Mouse (Mus musculus) forelimb bud, embryonic 11.5 days (tissue): Measurements from ENCODE around the gene Rtp4.

Source experiments
- DNase-seq: peaks from one replicate; pipeline ENCODE4 v3.0.0-alpha.2; 2012; ENCODE audit warnings: low read depth, low spot score

Rtp4 gene

DNA sequence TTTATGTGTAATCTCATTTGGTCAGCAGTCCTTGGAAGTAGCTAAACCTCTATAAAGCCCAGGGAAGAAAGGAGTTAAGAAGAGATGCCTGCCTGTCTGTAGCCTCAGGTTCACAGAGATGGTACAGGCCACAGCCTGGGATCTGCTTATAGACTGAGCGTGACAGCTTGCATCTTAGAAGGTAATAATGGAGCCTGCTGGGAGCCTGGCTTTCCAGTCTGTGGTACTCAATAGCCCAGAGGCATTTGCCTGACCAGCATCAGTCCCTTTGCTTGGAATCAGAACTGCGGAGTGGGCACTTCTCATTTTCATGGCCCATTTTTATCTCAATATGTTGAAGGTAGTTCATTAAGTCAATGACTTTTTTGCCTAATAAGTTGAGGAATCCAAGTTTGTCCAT lies 54.5 kb downstream of the Rtp4 start:
- no peak for DNase-seq

DNA sequence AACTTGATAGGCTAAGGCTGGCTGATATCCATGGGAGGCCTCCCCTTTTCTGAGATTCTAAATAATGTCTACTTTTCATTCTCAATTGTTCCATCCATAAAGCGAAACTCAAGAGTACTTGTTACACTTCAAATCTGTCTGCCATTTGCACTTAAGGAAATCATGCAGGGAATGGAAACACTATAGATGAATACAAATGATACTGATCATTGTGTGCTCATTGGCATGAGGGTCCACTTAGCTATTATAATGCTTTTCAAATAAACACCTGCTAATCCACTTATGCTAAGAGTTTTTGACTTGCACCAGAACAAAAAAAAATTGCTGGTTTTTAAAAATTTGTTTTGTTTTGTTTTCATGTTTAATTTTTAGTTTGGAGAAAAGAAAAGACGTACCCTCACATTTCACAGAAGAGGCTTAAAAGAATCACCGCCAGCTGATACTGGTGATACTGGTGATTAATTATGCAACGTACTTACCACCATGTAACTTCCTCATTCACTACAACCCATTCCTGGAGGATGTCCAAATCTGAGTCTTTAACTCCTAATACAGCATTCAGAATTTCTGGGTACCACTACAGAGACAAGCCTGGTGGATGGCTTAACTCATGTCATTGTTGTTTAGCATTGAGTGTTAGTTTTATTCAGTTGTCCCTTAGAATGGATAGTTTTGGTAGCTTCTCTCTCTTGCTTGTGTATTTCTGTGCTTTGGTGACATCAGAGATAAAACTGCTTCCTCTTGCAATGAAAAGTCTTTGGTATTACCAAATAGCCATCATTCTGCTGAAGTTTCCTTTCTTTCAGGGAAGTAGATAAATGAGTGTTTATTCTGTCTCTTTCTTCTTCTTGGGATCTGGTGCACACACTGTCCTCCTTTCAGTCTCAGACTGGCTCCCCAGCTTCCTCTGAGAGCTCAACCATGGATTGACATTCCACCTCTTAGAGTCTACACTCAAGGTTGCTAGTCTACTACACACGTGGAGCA lies 71.3 kb downstream of the Rtp4 start:
- no peak for DNase-seq

DNA sequence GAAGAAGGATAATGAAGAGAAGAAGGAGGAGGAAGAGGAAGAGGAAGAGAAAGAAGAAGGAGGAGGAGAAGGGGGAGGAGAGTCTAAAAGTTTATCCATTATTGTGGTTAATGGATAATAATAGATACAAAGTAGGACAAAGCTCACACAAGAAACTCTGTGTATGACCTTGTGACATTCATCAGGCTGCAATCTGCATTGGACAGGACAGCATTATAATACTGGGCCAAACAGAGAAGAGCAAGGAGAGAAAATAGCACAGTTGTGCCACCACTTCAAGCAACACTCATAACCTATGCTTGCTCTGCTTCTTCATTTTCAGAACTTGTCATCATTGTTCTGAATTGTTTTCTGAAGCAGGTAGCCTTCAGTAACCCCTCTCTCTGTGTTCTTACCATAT lies 72.4 kb downstream of the Rtp4 start:
- DNase-seq: no peak

DNA sequence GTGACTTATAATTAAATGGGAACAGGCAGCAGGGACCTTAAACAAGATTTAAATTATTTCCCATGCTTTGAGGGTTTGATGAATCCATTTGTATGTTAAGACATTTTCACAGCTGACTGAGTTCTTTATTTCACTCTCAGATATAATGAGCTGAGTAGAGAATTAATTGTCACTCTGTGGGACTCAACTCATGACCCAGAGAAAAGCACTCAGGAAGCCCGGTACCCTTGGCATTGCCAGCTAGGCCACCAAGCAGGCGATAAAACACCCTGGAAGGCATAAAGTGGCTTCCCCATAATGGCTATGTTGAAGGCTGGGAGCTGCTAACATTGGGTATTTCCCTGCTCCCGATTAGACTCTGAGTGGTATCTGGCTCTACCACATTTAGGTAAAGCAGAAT lies 76.6 kb downstream of the Rtp4 start:
- no peak for DNase-seq

DNA sequence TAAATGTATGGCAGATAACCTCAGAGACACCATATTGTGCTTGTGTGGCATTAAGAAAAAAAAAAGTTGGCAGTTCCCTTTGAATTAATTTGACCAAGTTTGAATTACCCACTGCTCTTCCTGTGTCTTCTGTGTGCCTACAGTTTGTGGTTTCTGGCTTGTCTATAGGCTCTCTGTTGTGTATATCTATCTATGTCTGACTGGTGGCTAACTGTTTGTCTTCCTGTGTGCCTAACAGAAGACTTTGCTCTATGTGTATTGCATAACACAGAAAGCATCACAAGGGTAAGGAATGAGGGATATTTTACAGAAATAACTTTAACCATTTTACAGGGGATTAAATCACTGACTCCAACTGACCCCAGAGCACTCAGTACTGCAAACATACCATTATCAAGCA lies 77.9 kb downstream of the Rtp4 start:
- DNase-seq: no peak

DNA sequence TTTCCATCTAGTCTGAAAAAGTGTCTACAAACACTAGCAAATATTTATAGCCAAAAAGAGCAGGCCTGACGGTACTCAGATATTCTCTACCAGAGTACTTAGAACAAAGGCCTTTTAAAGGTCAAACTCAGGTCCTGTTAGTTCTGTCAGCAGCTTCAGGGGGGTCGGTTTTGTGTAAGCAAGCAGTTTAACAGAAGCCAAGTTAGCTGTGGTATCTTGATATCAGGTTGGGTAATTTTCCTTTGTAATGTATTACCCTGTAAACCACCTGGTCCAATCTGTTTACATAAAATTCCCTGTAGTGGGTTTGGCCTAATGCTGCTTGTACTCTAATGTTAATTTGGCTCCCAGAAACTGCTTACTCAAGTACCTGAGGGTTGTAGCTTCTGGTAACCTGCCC lies 86.1 kb downstream of the Rtp4 start:
- DNase-seq: no peak

DNA sequence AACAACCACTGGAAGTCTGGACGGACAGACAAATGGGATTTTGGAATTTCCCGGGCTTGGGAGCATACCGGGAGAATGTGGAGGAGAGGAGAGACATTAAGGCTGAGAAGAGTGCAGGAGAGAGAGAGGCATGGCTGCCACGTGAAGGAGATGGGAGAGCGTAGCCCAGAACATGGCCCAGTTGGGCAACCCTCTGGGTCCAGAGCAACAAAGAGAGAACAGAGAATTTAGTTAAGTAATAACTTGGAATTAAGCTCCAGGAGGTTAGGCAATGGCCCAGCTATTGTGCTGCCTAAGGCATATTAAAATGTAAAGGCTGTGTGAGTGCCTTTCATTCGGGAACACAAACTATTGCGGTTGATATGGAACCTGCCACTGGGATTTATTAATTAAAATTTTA lies 86.6 kb downstream of the Rtp4 start:
- no peak for DNase-seq

DNA sequence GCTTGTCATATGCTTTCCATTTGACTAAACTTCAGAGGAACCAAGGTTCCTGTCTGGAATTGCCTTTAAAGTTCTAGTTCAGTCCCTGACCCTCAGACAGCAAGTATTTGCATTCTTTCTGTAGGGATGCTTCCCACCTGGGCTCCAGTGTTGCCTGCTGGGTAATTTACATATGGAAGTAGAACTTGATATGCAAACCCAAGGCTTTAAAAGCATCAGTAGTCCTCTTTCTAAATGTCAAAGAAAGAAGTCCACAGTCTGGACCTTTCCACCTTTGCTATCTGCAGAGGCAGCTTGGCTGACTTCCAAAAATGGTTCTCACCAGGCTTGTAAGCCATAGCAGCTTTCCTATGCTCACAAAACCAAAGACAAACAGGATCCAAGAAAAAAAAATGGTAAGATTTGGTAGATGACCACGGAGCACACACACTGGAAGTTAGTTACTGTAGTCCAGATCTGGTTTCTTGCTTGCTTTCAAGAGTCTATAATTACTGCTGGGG lies 87.9 kb downstream of the Rtp4 start:
- DNase-seq: no peak

DNA sequence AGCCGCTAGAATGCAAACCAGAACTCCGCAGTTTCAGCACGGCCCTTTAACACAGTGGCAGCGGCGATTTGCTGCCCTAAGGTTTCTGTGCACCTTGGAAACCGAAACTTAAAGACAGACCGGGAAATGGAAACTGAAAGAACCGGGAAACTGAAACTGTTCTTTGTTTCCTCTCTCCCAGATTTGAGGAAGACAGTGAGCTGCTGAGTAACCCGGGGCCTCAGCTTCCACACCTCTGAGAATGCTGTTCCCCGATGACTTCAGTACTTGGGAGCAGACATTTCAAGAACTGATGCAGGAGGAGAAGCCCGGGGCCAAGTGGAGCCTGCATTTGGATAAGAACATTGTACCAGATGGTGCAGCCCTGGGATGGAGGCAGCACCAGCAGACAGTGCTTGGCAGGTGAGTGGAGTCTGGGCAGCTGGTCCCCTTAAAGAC lies 89.7 kb downstream of the Rtp4 start:
- DNase-seq: peak; percentile 8

DNA sequence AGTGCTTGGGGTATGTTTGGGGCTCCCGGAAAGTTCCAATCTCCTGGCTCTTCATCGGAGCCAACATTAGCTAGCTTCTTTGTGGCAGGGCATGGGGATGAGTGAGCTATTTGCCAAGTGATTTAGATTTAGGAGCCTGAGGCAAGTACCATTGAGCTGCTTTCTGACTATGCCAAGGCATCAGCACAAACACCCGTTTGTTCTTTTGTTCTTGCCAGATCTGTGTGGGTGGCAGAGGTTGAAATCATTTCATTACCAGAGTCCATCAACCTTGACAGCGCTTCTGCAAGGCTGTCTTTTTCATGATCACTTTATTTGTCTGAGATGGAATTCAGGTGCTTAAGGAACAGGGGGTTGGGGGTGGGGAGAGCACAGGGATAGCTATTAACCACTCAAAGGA lies 104.1 kb downstream of the Rtp4 start:
- no peak for DNase-seq

DNA sequence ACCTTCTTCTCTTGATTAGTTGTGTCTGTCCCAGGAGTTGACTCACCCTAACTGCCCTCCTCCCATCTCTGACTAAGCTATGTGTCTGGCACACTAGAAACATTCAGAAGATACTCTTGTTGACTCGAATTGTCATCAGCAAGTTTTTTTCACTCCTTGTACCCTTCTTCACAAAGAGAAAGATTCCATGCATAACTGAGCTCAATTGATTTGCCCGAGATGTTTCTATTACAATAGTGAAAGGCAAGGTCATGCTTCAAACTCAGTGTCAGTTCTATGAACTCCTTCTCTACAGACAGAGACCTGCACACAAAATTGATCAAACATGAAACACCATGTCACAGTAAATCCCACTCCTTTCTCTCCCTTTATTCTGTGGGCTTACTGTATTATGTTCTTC lies 111.4 kb downstream of the Rtp4 start:
- DNase-seq: no peak

DNA sequence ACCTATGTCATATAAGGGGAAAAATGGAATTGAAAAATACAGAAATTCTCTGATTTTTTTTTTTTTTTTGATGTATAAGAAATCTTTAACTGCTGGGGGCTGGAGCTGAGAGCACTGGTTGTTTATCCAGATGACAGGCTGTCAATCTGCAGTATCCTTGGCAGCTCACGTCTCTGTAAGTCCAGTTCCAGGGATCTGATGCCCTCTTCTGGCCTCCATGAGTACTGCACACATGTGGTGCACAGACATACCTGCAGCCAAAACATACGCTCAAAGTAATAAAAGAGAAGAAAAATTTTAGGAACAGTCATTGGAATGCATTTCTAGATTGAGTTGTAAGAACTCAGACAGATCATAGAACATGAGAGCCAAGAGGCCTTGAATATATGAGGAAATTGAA lies 112.6 kb downstream of the Rtp4 start:
- no peak for DNase-seq

DNA sequence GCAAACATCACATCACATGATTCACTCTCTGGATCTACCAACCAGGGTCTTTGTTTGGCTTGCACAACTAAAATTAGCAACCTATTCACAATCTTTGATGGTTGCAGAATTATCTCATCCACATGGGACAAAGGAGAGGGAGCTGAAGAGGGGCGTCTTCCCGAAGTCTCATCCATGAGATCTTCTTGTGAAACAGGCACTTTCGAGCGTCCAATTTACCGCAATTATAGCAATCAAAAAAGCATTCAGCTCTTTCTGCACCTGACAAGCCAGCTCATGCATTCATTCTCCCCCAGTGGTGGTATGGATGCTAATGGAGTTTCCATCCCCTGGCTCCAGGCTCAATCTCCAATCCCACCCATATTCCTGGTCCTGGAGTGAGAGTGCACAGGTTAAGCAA lies 132.9 kb downstream of the Rtp4 start:
- no peak for DNase-seq

DNA sequence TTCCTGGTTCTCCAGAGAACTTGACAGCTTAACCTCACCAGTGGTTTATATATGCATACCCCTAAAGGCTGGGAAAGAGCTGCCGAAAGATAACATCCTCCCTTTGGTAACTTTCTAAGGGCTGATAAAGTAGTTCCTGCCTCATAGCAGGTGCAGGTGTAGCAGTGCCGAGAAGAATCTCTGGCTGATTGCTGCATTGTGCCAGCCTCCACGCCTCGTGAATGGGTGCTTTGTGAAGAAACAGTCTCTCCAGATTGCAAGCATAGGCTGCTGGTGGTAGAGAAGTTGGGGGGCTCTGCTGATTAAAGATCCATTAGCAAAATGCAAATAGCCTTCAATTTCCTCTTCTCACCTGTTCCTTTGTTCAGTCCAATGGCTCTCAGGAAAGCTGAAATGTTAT lies 133.4 kb downstream of the Rtp4 start:
- DNase-seq: no peak

DNA sequence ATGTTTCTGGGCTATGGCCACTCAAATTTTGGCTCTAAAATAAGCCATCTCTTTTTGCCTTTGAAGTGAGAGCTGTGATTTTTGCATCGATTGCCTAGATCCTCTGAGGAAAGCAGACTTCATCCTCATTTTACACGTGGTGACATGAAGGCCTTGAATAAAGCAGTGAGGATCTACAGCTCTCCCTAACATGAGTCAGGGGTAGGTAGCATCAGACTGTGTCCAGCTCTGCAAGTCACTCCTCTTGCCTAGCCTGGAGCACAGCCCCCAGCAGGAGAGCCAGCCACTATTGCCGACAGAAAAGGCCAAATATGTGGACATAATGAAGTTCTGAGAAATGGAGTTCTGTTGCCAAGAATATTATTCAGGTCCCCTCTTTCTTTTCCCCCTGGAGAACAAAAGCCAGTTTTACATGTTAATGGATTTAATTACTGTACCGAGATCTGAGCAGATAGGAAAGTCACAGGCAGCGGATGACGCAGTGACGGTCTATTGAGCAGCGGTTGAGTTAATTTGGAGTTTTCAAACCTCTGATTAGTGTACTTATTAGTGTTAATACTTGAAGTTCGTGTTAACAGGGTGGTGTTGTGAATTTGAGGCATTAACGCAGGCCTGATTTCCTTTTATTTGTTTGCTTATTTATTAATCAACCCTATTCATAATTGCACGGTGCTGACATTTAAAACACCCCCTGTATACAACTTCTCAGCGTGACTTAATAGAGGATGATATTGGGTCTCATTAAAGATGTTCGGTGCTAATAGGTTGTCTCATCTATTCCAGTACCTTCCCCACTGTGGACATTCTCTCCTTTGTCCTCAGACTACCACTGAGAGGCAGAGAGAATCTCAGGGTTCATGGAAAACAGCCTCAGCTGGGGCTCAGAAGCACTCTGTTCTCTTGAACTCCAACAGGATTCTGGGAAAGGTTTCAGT lies 139.8 kb downstream of the Rtp4 start:
- no peak for DNase-seq
